Mouse (Mus musculus): Measurements from ENCODE around the gene Naa80. TPM values are rescaled to one million over a fixed set of nuclear protein-coding genes. Genes with fewer than 3 reads are reported as not detected.

Naa80 gene
- polyA plus RNA-seq, 1 experiment from 2014 or later = 19.2 TPM

- 85% methylated on average over 2 of the region's 2 CpGs for WGBS
- H3K9me3 ChIP-seq (ENCODE audit: control insufficient read depth, low read length) = no peaks in the 10 kb centered on the region
Measured at GRCm38 (mm10) chr9:107617461-107617860, 38.8 kb downstream of the Naa80 start.

GRCm38 (mm10) chr9:107618098-107618497 lies 39.4 kb downstream of the Naa80 start:
- H3K4me1 ChIP-seq (ENCODE audit: control insufficient read depth, insufficient read depth, low read length) = peaks cover 35% of the 10 kb centered on the region
- peak overlapping the region; percentile 55 for H3K9ac ChIP-seq (ENCODE audit: low read depth, low read length)
- no peaks in the 10 kb centered on the region for H3K27me3 ChIP-seq (replicated peaks; ENCODE audit: control insufficient read depth, insufficient read depth, low read length)
- H3K4me2 ChIP-seq (ENCODE audit: low read depth, low read length) = no peak overlapping the region
- H3K27ac ChIP-seq (ENCODE audit: low read length) = peak overlapping the region; percentile 95
- no peak for ATAC-seq
- H3K9me3 ChIP-seq (ENCODE audit: control insufficient read depth, low read length) = no peaks in the 10 kb centered on the region
- peaks cover 29% of the 10 kb centered on the region for H3K36me3 ChIP-seq (ENCODE audit: control insufficient read depth, insufficient read depth, low read length)
- 92% methylated on average over 6 of the region's 6 CpGs for WGBS
- no peak overlapping the region for H3K4me3 ChIP-seq (ENCODE audit: low read length)

More at GRCm38 (mm10) chr9:107617461-107617860, 38.8 kb downstream of the Naa80 start:
- Histone ChIP-seq H3K9ac (ENCODE audit: low read depth, low read length) (no peak overlapping the region), H3K4me3 (ENCODE audit: low read length) (no peak overlapping the region), H3K27ac (ENCODE audit: low read length) (no peak overlapping the region), H3K4me1 (ENCODE audit: control insufficient read depth, insufficient read depth, low read length) (peaks cover 37% of the 10 kb centered on the region), H3K27me3 (replicated peaks; ENCODE audit: control insufficient read depth, insufficient read depth, low read length) (no peaks in the 10 kb centered on the region), H3K36me3 (ENCODE audit: control insufficient read depth, insufficient read depth, low read length) (peaks cover 28% of the 10 kb centered on the region), H3K4me2 (ENCODE audit: low read depth, low read length) (no peak overlapping the region)
- ATAC-seq = no peak

- WGBS = 24% methylated on average over 13 of the region's 13 CpGs
- no peaks in the 10 kb centered on the region for H3K27me3 ChIP-seq (replicated peaks; ENCODE audit: control insufficient read depth, insufficient read depth, low read length)
- peak overlapping the region; percentile 55 for H3K9ac ChIP-seq (ENCODE audit: low read depth, low read length)
- peaks cover 29% of the 10 kb centered on the region for H3K36me3 ChIP-seq (ENCODE audit: control insufficient read depth, insufficient read depth, low read length)
- H3K9me3 ChIP-seq (ENCODE audit: control insufficient read depth, low read length) = no peaks in the 10 kb centered on the region
- H3K4me1 ChIP-seq (ENCODE audit: control insufficient read depth, insufficient read depth, low read length) = peaks cover 33% of the 10 kb centered on the region
- ATAC-seq = peak; percentile 92
- 0 out of 2 replicates have a peak overlapping the region, but pooled peaks have one; percentile 13 for H3K4me2 ChIP-seq (ENCODE audit: low read depth, low read length)
- no peak overlapping the region for H3K4me3 ChIP-seq (ENCODE audit: low read length)
- peak overlapping the region; percentile 95 for H3K27ac ChIP-seq (ENCODE audit: low read length)
Measured at GRCm38 (mm10) chr9:107618778-107619545, 40.3 kb downstream of the Naa80 start.

- Histone ChIP-seq H3K36me3 (ENCODE audit: control insufficient read depth, insufficient read depth, low read length) (peaks cover 28% of the 10 kb centered on the region), H3K9me3 (ENCODE audit: control insufficient read depth, low read length) (no peaks in the 10 kb centered on the region), H3K4me2 (ENCODE audit: low read depth, low read length) (0 out of 2 replicates have a peak overlapping the region, but pooled peaks have one; percentile 4), H3K9ac (ENCODE audit: low read depth, low read length) (peak overlapping the region; percentile 48), H3K27ac (ENCODE audit: low read length) (peak overlapping the region; percentile 95), H3K4me1 (ENCODE audit: control insufficient read depth, insufficient read depth, low read length) (peaks cover 37% of the 10 kb centered on the region), H3K27me3 (replicated peaks; ENCODE audit: control insufficient read depth, insufficient read depth, low read length) (no peaks in the 10 kb centered on the region), H3K4me3 (ENCODE audit: low read length) (no peak overlapping the region)
- WGBS = 64% methylated on average over 13 of the region's 13 CpGs
- no peak; the same call in none of the 2 replicates for ATAC-seq
Measured at GRCm38 (mm10) chr9:107619546-107619879, 40.8 kb downstream of the Naa80 start.

- H3K9ac ChIP-seq (ENCODE audit: low read depth, low read length) = peak overlapping the region; percentile 32; the same call in 1 of the 2 replicates
- H3K27me3 ChIP-seq (replicated peaks; ENCODE audit: control insufficient read depth, insufficient read depth, low read length) = no peaks in the 10 kb centered on the region
- no peak overlapping the region for H3K4me2 ChIP-seq (ENCODE audit: low read depth, low read length)
- no peak for ATAC-seq
- no peak overlapping the region for H3K27ac ChIP-seq (ENCODE audit: low read length)
- H3K36me3 ChIP-seq (ENCODE audit: control insufficient read depth, insufficient read depth, low read length) = peaks cover 23% of the 10 kb centered on the region
- H3K4me1 ChIP-seq (ENCODE audit: control insufficient read depth, insufficient read depth, low read length) = peaks cover 49% of the 10 kb centered on the region
- no peak overlapping the region for H3K4me3 ChIP-seq (ENCODE audit: low read length)
- no peaks in the 10 kb centered on the region for H3K9me3 ChIP-seq (ENCODE audit: control insufficient read depth, low read length)
Measured at GRCm38 (mm10) chr9:107620954-107621353, 42.3 kb downstream of the Naa80 start.

- Histone ChIP-seq H3K27me3 (replicated peaks; ENCODE audit: control insufficient read depth, insufficient read depth, low read length) (no peaks in the 10 kb centered on the region), H3K9ac (ENCODE audit: low read depth, low read length) (peak overlapping the region; percentile 48; the same call in 1 of the 2 replicates), H3K27ac (ENCODE audit: low read length) (peak overlapping the region; percentile 59), H3K4me3 (ENCODE audit: low read length) (no peak overlapping the region), H3K36me3 (ENCODE audit: control insufficient read depth, insufficient read depth, low read length) (peaks cover 22% of the 10 kb centered on the region), H3K9me3 (ENCODE audit: control insufficient read depth, low read length) (no peaks in the 10 kb centered on the region), H3K4me2 (ENCODE audit: low read depth, low read length) (no peak overlapping the region), H3K4me1 (ENCODE audit: control insufficient read depth, insufficient read depth, low read length) (peaks cover 67% of the 10 kb centered on the region)
- no peak for ATAC-seq
- WGBS = 68% methylated on average over 5 of the region's 5 CpGs
Measured at GRCm38 (mm10) chr9:107624539-107624938, 45.9 kb downstream of the Naa80 start.

DNA sequence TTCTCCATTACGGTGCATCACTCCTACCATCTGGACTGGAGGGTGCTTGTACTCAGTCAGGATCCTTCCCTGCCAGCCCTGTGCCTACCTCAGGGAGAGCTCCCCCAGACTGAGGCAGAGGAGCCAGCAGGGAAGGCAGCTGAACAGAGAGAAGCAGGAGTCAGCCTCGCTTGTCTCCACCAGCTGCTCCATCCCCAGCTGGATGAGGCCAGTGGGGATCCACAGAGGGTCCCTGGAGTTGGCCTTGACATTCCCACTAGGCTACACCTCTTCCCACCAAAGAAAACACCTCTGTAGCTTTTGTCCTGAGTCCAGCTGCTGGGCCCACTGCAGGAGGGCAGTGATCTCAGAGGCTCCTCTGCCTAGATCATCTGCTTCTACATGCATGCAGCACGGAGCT lies 46.3 kb downstream of the Naa80 start:
- no peak for ATAC-seq
- Histone ChIP-seq H3K27me3 (replicated peaks; ENCODE audit: control insufficient read depth, insufficient read depth, low read length) (no peaks in the 10 kb centered on the region), H3K27ac (ENCODE audit: low read length) (peak overlapping the region; percentile 59), H3K4me3 (ENCODE audit: low read length) (no peak overlapping the region), H3K9me3 (ENCODE audit: control insufficient read depth, low read length) (no peaks in the 10 kb centered on the region), H3K36me3 (ENCODE audit: control insufficient read depth, insufficient read depth, low read length) (peaks cover 19% of the 10 kb centered on the region), H3K4me1 (ENCODE audit: control insufficient read depth, insufficient read depth, low read length) (peaks cover 67% of the 10 kb centered on the region), H3K9ac (ENCODE audit: low read depth, low read length) (peak overlapping the region; percentile 48), H3K4me2 (ENCODE audit: low read depth, low read length) (no peak overlapping the region)
- WGBS = 81% methylated on average over 3 of the region's 3 CpGs

DNA sequence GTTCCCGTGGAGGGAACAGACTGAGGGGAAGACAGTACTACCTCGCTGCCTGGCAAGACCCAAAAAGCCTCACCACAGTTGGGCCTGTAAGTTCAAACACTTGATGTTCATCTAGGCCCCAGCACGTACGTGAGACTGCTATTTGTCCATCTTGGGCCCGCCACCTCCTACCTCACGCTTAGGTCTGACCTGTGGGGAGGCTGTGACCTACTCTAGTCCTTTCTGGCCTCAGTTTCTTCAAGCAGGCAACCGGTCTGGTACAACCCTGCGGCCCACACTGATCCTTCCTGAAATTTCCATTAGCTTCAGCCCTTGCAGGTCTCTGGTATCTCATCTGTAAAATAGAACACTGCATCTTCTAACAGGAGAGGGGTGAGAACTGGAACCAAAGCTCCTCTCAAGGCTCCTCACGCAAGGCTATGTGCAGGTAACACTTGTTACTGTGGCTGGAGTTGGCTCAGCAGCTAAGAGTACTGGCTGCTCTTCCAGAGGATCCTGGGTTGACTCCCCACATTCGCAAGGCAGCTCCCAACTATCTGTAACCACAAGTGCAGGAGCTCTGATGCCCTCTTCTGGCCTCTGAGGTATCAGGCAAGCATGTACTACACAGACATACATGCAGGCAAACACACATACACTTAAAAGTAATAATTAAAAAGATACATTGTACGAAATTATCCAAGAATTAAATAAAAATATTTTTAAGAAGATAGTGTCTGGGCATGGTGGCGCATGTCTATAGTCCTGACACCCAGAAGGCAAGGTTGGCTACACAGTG lies 46.9 kb downstream of the Naa80 start:
- Histone ChIP-seq H3K27me3 (replicated peaks; ENCODE audit: control insufficient read depth, insufficient read depth, low read length) (no peaks in the 10 kb centered on the region), H3K4me1 (ENCODE audit: control insufficient read depth, insufficient read depth, low read length) (peaks cover 67% of the 10 kb centered on the region), H3K27ac (ENCODE audit: low read length) (peak overlapping the region; percentile 59), H3K9me3 (ENCODE audit: control insufficient read depth, low read length) (no peaks in the 10 kb centered on the region), H3K4me3 (ENCODE audit: low read length) (no peak overlapping the region), H3K9ac (ENCODE audit: low read depth, low read length) (peak overlapping the region; percentile 48), H3K4me2 (ENCODE audit: low read depth, low read length) (no peak overlapping the region), H3K36me3 (ENCODE audit: control insufficient read depth, insufficient read depth, low read length) (peaks cover 14% of the 10 kb centered on the region)
- no peak for ATAC-seq
- WGBS = 90% methylated on average over 12 of the region's 12 CpGs

- H3K9ac ChIP-seq (ENCODE audit: low read depth, low read length) = peak overlapping the region; percentile 64
- no peaks in the 10 kb centered on the region for H3K9me3 ChIP-seq (ENCODE audit: control insufficient read depth, low read length)
- H3K4me2 ChIP-seq (ENCODE audit: low read depth, low read length) = peak overlapping the region; percentile 20; the same call in 1 of the 2 replicates
- WGBS = 47% methylated on average over 15 of the region's 15 CpGs
- peaks cover 69% of the 10 kb centered on the region for H3K4me1 ChIP-seq (ENCODE audit: control insufficient read depth, insufficient read depth, low read length)
- H3K27me3 ChIP-seq (replicated peaks; ENCODE audit: control insufficient read depth, insufficient read depth, low read length) = no peaks in the 10 kb centered on the region
- peak; percentile 10 for ATAC-seq
- peaks cover 14% of the 10 kb centered on the region for H3K36me3 ChIP-seq (ENCODE audit: control insufficient read depth, insufficient read depth, low read length)
- H3K27ac ChIP-seq (ENCODE audit: low read length) = peak overlapping the region; percentile 84
- H3K4me3 ChIP-seq (ENCODE audit: low read length) = 0 out of 2 replicates have a peak overlapping the region, but pooled peaks have one; percentile 6
Measured at GRCm38 (mm10) chr9:107626158-107626843, 47.6 kb downstream of the Naa80 start.
